Mouse (Mus musculus): ENCODE measurements at regions not wholly inside any gene's neighbourhood (a gene's known extent, or its start where the extent isn't known, plus 50 kb on each side); places are given as distances from the start of the nearest gene placed in this dataset.

DNA sequence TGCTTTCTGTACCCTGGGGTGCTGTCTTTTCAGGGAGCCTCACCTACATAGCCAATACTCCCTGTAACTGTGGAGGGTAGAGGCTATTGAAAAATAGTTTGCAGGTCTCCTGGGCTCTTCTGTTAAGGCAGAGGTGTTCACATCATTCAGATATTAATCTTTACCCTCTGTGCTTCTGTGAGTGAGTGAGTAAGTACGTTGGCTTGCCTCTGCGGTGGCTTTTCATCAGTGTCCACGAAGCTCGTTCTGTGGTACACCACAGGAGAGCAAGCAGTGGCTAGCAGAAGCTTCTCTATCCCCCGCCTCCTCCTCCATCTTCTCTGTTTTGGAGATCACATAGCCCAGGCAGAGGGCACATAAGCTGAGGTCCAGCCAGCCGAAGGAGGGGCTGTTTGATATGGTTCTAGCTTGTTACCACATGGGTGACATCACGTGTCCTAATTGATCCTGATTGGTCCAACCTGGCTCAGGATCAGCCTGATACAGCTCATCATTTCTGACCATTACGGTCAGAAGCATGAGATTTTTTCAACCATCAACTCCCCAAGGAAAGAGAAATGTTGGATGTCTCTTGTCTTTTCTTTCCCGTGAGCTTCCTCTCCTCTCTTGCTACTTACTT, 680.6 kb upstream of the Car8 start:
- WGBS, result 86% methylated on average over 9 of the region's 9 CpGs
- Histone ChIP-seq H3K4me3 (ENCODE audit: low read depth, low read length) (no peak overlapping the region), H3K36me3 (ENCODE audit: control insufficient read depth, insufficient read depth, low read length) (no peaks in the 10 kb centered on the region), H3K27me3 (ENCODE audit: control insufficient read depth, insufficient read depth, low read length) (no peaks in the 10 kb centered on the region), H3K4me1 (replicated peaks; ENCODE audit: control insufficient read depth, insufficient read depth) (no peaks in the 10 kb centered on the region), H3K27ac (replicated peaks) (no peak overlapping the region), H3K9me3 (ENCODE audit: control insufficient read depth, low read length) (no peaks in the 10 kb centered on the region), H3K9ac (ENCODE audit: low read length) (no peak overlapping the region), H3K4me2 (replicated peaks; ENCODE audit: low read depth) (no peak overlapping the region)
- ATAC-seq (ENCODE audit: low FRiP score, low TSS enrichment) (no peak), DNase-seq (ENCODE audit: low spot score) (no peak)
- TF ChIP-seq EP300 (optimal IDR thresholded peaks at IDR 0.05), result no peak

Measured in stomach, postnatal 0 days (tissue).